Mouse (Mus musculus): ENCODE measurements around the gene Acrbp. TPM values are rescaled to one million over a fixed set of nuclear protein-coding genes. Genes with fewer than 3 reads are reported as not detected.

The Acrbp gene
- polyA plus RNA-seq, 1 experiment from 2014 or later: 4.4 TPM

GRCm38 (mm10) chr6:125087937-125088336, 38.4 kb downstream of the Acrbp start:
- H3K4me3 ChIP-seq (ENCODE audit: low read depth, low read length): no peak overlapping the region
- no peak for DNase-seq (ENCODE audit: low spot score)
- no peak overlapping the region for H3K9ac ChIP-seq (replicated peaks; ENCODE audit: low read depth)
- H3K27ac ChIP-seq (ENCODE audit: low read length): peak overlapping the region; percentile 84; the same call in 1 of the 2 replicates
- H3K27me3 ChIP-seq (replicated peaks; ENCODE audit: insufficient read depth, low read length): no peaks in the 10 kb centered on the region
- H3K9me3 ChIP-seq (ENCODE audit: low read length): no peaks in the 10 kb centered on the region
- no peak for TF ChIP-seq CTCF (IDR thresholded peaks at IDR 0.05)
- TF ChIP-seq EP300 (IDR thresholded peaks at IDR 0.05): no peak
- peaks cover 5% of the 10 kb centered on the region for H3K4me1 ChIP-seq (ENCODE audit: insufficient read depth, low read depth, low read length)
- H3K36me3 ChIP-seq (ENCODE audit: insufficient read depth, low read length): no peaks in the 10 kb centered on the region
- WGBS: 61% methylated on average over 3 of the region's 3 CpGs
- no peak for ATAC-seq
- no peak overlapping the region for H3K4me2 ChIP-seq (replicated peaks; ENCODE audit: low read depth, low read length)

GRCm38 (mm10) chr6:125088561-125089321, 39.3 kb downstream of the Acrbp start:
- Histone ChIP-seq H3K36me3 (ENCODE audit: insufficient read depth, low read length) (no peaks in the 10 kb centered on the region), H3K4me2 (replicated peaks; ENCODE audit: low read depth, low read length) (peak overlapping the region; percentile 49), H3K9ac (replicated peaks; ENCODE audit: low read depth) (no peak overlapping the region), H3K4me3 (ENCODE audit: low read depth, low read length) (no peak overlapping the region), H3K9me3 (ENCODE audit: low read length) (no peaks in the 10 kb centered on the region), H3K27ac (ENCODE audit: low read length) (peak overlapping the region; percentile 84), H3K4me1 (ENCODE audit: insufficient read depth, low read depth, low read length) (peaks cover 5% of the 10 kb centered on the region), H3K27me3 (replicated peaks; ENCODE audit: insufficient read depth, low read length) (no peaks in the 10 kb centered on the region)
- TF ChIP-seq CTCF (IDR thresholded peaks at IDR 0.05) (peak; percentile 56), EP300 (IDR thresholded peaks at IDR 0.05) (0 out of 2 replicates have a peak, but pooled peaks have one; percentile 15)
- peak; percentile 96 for DNase-seq (ENCODE audit: low spot score)
- WGBS: 4% methylated on average over 16 of the region's 20 CpGs
- peak; percentile 79 for ATAC-seq

GRCm38 (mm10) chr6:125089521-125090321, 40.2 kb downstream of the Acrbp start:
- Histone ChIP-seq H3K9me3 (ENCODE audit: low read length) (no peaks in the 10 kb centered on the region), H3K36me3 (ENCODE audit: insufficient read depth, low read length) (no peaks in the 10 kb centered on the region), H3K4me2 (replicated peaks; ENCODE audit: low read depth, low read length) (peak overlapping the region; percentile 49), H3K27me3 (replicated peaks; ENCODE audit: insufficient read depth, low read length) (no peaks in the 10 kb centered on the region), H3K4me1 (ENCODE audit: insufficient read depth, low read depth, low read length) (peaks cover 5% of the 10 kb centered on the region), H3K4me3 (ENCODE audit: low read depth, low read length) (no peak overlapping the region), H3K9ac (replicated peaks; ENCODE audit: low read depth) (no peak overlapping the region; the same call in 1 of the 2 replicates), H3K27ac (ENCODE audit: low read length) (peak overlapping the region; percentile 84)
- DNase-seq (ENCODE audit: low spot score) (peak; percentile 89), ATAC-seq (peak; percentile 73)
- TF ChIP-seq CTCF (IDR thresholded peaks at IDR 0.05): no peak
- peak; percentile 31; the same call in 1 of the 2 replicates for TF ChIP-seq EP300 (IDR thresholded peaks at IDR 0.05)
- 4% methylated on average over 15 of the region's 15 CpGs for WGBS

- Histone ChIP-seq H3K4me1 (ENCODE audit: insufficient read depth, low read depth, low read length) (peaks cover 5% of the 10 kb centered on the region), H3K27me3 (replicated peaks; ENCODE audit: insufficient read depth, low read length) (no peaks in the 10 kb centered on the region), H3K9ac (replicated peaks; ENCODE audit: low read depth) (no peak overlapping the region), H3K9me3 (ENCODE audit: low read length) (no peaks in the 10 kb centered on the region), H3K36me3 (ENCODE audit: insufficient read depth, low read length) (no peaks in the 10 kb centered on the region), H3K27ac (ENCODE audit: low read length) (peak overlapping the region; percentile 84), H3K4me2 (replicated peaks; ENCODE audit: low read depth, low read length) (peak overlapping the region; percentile 49), H3K4me3 (ENCODE audit: low read depth, low read length) (no peak overlapping the region)
- ATAC-seq (no peak), DNase-seq (ENCODE audit: low spot score) (no peak)
- TF ChIP-seq CTCF (IDR thresholded peaks at IDR 0.05) (0 out of 2 replicates have a peak, but pooled peaks have one; percentile 3), EP300 (IDR thresholded peaks at IDR 0.05) (no peak)
- 51% methylated on average over 10 of the region's 10 CpGs for WGBS
Observed at GRCm38 (mm10) chr6:125090341-125091085, 41.0 kb downstream of the Acrbp start.

GRCm38 (mm10) chr6:125092372-125092771, 42.9 kb downstream of the Acrbp start:
- H3K9me3 ChIP-seq (ENCODE audit: low read length): no peaks in the 10 kb centered on the region
- ATAC-seq: no peak
- TF ChIP-seq CTCF (IDR thresholded peaks at IDR 0.05): no peak
- TF ChIP-seq EP300 (IDR thresholded peaks at IDR 0.05): no peak
- no peak overlapping the region for H3K27ac ChIP-seq (ENCODE audit: low read length)
- H3K9ac ChIP-seq (replicated peaks; ENCODE audit: low read depth): no peak overlapping the region
- peaks cover 6% of the 10 kb centered on the region for H3K4me1 ChIP-seq (ENCODE audit: insufficient read depth, low read depth, low read length)
- H3K4me2 ChIP-seq (replicated peaks; ENCODE audit: low read depth, low read length): no peak overlapping the region
- WGBS: 80% methylated on average over 5 of the region's 5 CpGs
- H3K36me3 ChIP-seq (ENCODE audit: insufficient read depth, low read length): no peaks in the 10 kb centered on the region
- H3K27me3 ChIP-seq (replicated peaks; ENCODE audit: insufficient read depth, low read length): no peaks in the 10 kb centered on the region
- DNase-seq (ENCODE audit: low spot score): no peak
- H3K4me3 ChIP-seq (ENCODE audit: low read depth, low read length): no peak overlapping the region
